Mouse (Mus musculus): ENCODE data around the gene B9d1.

B9d1 gene

GRCm38 (mm10) chr11:61504713-61505257 lies at the start of gene B9d1:
TSS of gene B9d1 (plus strand) at chr11:61505144.
- peak; percentile 96 for DNase-seq

- DNase-seq, result no peak
Observed at GRCm38 (mm10) chr11:61464071-61464470, 40.9 kb upstream of the B9d1 start.

- DNase-seq, result no peak
Observed at GRCm38 (mm10) chr11:61465422-61465821, 39.5 kb upstream of the B9d1 start.

- DNase-seq, result no peak
Observed at GRCm38 (mm10) chr11:61468534-61468933, 36.4 kb upstream of the B9d1 start.

- no peak for DNase-seq
Observed at GRCm38 (mm10) chr11:61469317-61469917, 35.5 kb upstream of the B9d1 start.

- no peak for DNase-seq
Observed at GRCm38 (mm10) chr11:61470880-61471279, 34.1 kb upstream of the B9d1 start.

GRCm38 (mm10) chr11:61473630-61474029 lies 31.3 kb upstream of the B9d1 start:
- no peak for DNase-seq

- no peak for DNase-seq
Observed at GRCm38 (mm10) chr11:61476786-61477382, 28.1 kb upstream of the B9d1 start.

GRCm38 (mm10) chr11:61477566-61478508 lies 27.1 kb upstream of the B9d1 start:
- DNase-seq, result no peak

GRCm38 (mm10) chr11:61478788-61479187 lies 26.2 kb upstream of the B9d1 start:
- DNase-seq, result no peak

- no peak for DNase-seq
Observed at GRCm38 (mm10) chr11:61481239-61482090, 23.5 kb upstream of the B9d1 start.

GRCm38 (mm10) chr11:61483226-61483845 lies 21.6 kb upstream of the B9d1 start:
- no peak for DNase-seq

GRCm38 (mm10) chr11:61484256-61484612 lies 20.7 kb upstream of the B9d1 start:
- no peak for DNase-seq

GRCm38 (mm10) chr11:61484613-61485540 lies 20.1 kb upstream of the B9d1 start, which contains the start of gene Mfap4:
TSS of gene Mfap4 (plus strand) at chr11:61485431.
- peak; percentile 87 for DNase-seq

- no peak for DNase-seq
Observed at GRCm38 (mm10) chr11:61485541-61486457, 19.1 kb upstream of the B9d1 start.

- DNase-seq, result no peak
Observed at GRCm38 (mm10) chr11:61486458-61487219, 18.3 kb upstream of the B9d1 start.

- peak; percentile 73 for DNase-seq
Observed at GRCm38 (mm10) chr11:61487401-61487800, 17.5 kb upstream of the B9d1 start.

- no peak for DNase-seq
Observed at GRCm38 (mm10) chr11:61487936-61488335, 17.0 kb upstream of the B9d1 start.

- DNase-seq, result no peak
Observed at GRCm38 (mm10) chr11:61489085-61489484, 15.9 kb upstream of the B9d1 start.
